Mouse (Mus musculus): Measurements from ENCODE around the gene Wdr46.
"Not testable (repeated sequence)": the region's sequence is repeated elsewhere in the genome, so short reads cannot be mapped to it uniquely, and the experiment has no call there.

Wdr46 gene

GRCm38 (mm10) chr17:33929371-33930279 lies 10.8 kb upstream of the Wdr46 start, which contains the start of gene Rgl2:
Gene Rgl2 (plus strand): TSS chr17:33929543.
- peak; percentile 94 for DNase-seq (ENCODE audit: low spot score)

- DNase-seq (ENCODE audit: low spot score) = peak; percentile 57
Observed at GRCm38 (mm10) chr17:33930280-33931158, 9.9 kb upstream of the Wdr46 start.

- peak; percentile 46 for DNase-seq (ENCODE audit: low spot score)
Observed at GRCm38 (mm10) chr17:33931159-33931866, 9.1 kb upstream of the Wdr46 start.

- no peak for DNase-seq (ENCODE audit: low spot score)
Observed at GRCm38 (mm10) chr17:33931947-33932346, 8.5 kb upstream of the Wdr46 start.

GRCm38 (mm10) chr17:33932448-33932847 lies 8.0 kb upstream of the Wdr46 start:
- no peak for DNase-seq (ENCODE audit: low spot score)

- DNase-seq (ENCODE audit: low spot score) = no peak
Observed at GRCm38 (mm10) chr17:33932970-33933369, 7.5 kb upstream of the Wdr46 start.

GRCm38 (mm10) chr17:33935422-33936055 lies 4.9 kb upstream of the Wdr46 start:
- no peak for DNase-seq (ENCODE audit: low spot score)

GRCm38 (mm10) chr17:33936993-33937392 lies 3.5 kb upstream of the Wdr46 start:
- DNase-seq (ENCODE audit: low spot score) = no peak

GRCm38 (mm10) chr17:33938783-33939182 lies 1.7 kb upstream of the Wdr46 start:
- no peak for DNase-seq (ENCODE audit: low spot score)

- no peak for DNase-seq (ENCODE audit: low spot score)
Observed at GRCm38 (mm10) chr17:33940981-33941380, 521 bp downstream of the Wdr46 start.

- DNase-seq (ENCODE audit: low spot score) = no peak
Observed at GRCm38 (mm10) chr17:33941381-33941780, 921 bp downstream of the Wdr46 start.

GRCm38 (mm10) chr17:33943454-33943853 lies 3.0 kb downstream of the Wdr46 start:
- no peak for DNase-seq (ENCODE audit: low spot score)

GRCm38 (mm10) chr17:33947430-33948089 lies 7.1 kb downstream of the Wdr46 start:
- DNase-seq (ENCODE audit: low spot score) = peak; percentile 77

- DNase-seq (ENCODE audit: low spot score) = no peak
Observed at GRCm38 (mm10) chr17:33948090-33948904, 7.8 kb downstream of the Wdr46 start.

GRCm38 (mm10) chr17:33948905-33949537 lies 8.6 kb downstream of the Wdr46 start:
- DNase-seq (ENCODE audit: low spot score) = no peak

- DNase-seq (ENCODE audit: low spot score) = no peak
Observed at GRCm38 (mm10) chr17:33950131-33950625, 9.7 kb downstream of the Wdr46 start.

- peak; percentile 87 for DNase-seq (ENCODE audit: low spot score)
Observed at GRCm38 (mm10) chr17:33951021-33951946, 10.8 kb downstream of the Wdr46 start, which contains the start of gene B3galt4. Gene B3galt4 (minus strand): TSS chr17:33951488.

- DNase-seq (ENCODE audit: low spot score) = not testable (repeated sequence)
Observed at GRCm38 (mm10) chr17:33952015-33952414, 11.6 kb downstream of the Wdr46 start.
